In genomic region chr2:160760433-160761184, GRCm38 (mm10) we compare ENCODE assay signal across 8 mouse cellular contexts. TPM values are rescaled to one million over a fixed set of nuclear protein-coding genes. Genes with fewer than 3 reads are reported as not detected.
DNase-seq lines count a peak whose midpoint lies in the region.

No protein-coding gene starts in this region.

- DNase-seq in adrenal gland, adult (ENCODE audit: inconsistent age in 2 of 2, low spot score in 1 of 2) = peak; percentile 38 to 84
- DNase-seq in adrenal gland, postnatal 4 days (ENCODE audit: low spot score in 2 of 2) = no peak
- DNase-seq in left cerebral cortex, adult 18-20 months (ENCODE audit: low spot score in 2 of 2) = peak; percentile 57 to 71
- DNase-seq in left cerebral cortex, postnatal 4 days = no peak
- DNase-seq in adrenal gland, adult 2 months = peak; percentile 56
- DNase-seq in heart, postnatal 4 days = peak; percentile 63
- peak; percentile 50 for DNase-seq in lung, postnatal 4 days
- DNase-seq in MN1 (ENCODE audit: low spot score) = no peak

- intact Hi-C loops in left cerebral cortex, postnatal 4 days (cut with DNase I) = loop anchor here (10.0 kb wide), 1 partner anchor 114 kb away; the partner anchor contains the start of gene Zhx3

RNA-seq across cellular contexts. Expression of gene Plcg1, which starts 29.5 kb away (rescaled TPM):
- total RNA-seq in adrenal gland, postnatal 4 days (2021) = 100 to 1,000 TPM; 132 TPM
- 100 to 1,000 TPM; 109 to 113 TPM for total RNA-seq in left cerebral cortex, adult 18-20 months (2021)
- total RNA-seq in left cerebral cortex, postnatal 4 days (2021) = 100 to 1,000 TPM; 176 to 190 TPM
- total RNA-seq in adrenal gland, adult 2 months (2021) = 10 to 100 TPM; 49.1 to 52.3 TPM
- polyA plus RNA-seq in adrenal gland, adult 2 months (2012; rRNA removed) = 28.3 and 61.1 TPM in 2 replicates
- total RNA-seq in heart, postnatal 4 days (2021) = 10 to 100 TPM; 92.0 to 93.6 TPM

Comparison
In these comparisons a context has a peak if more than half of its experiments do, and no peak if none do; other contexts are left out.
1. DNase-seq: peak in adrenal gland, adult (2 of 2), left cerebral cortex, adult 18-20 months (2 of 2), adrenal gland, adult 2 months (single experiment), heart, postnatal 4 days (single experiment) and lung, postnatal 4 days (2 of 2); none in adrenal gland, postnatal 4 days (0 of 2), left cerebral cortex, postnatal 4 days (single experiment) and MN1 (single experiment).